Mouse (Mus musculus) cerebellum, adult 8-10 months (tissue): ENCODE measurements around the gene Hddc3.

Source experiments
- DNase-seq: peaks from one replicate; pipeline ENCODE4 v3.0.0; 2022

The Hddc3 gene

GRCm38 (mm10) chr7:80336932-80337331, 6.0 kb upstream of the Hddc3 start:
- no peak for DNase-seq

- DNase-seq: peak; percentile 59
These were observed 3.5 kb upstream of the Hddc3 start for GRCm38 (mm10) chr7:80339371-80339770.

- DNase-seq: peak; percentile 98
These were observed 2.9 kb upstream of the Hddc3 start for GRCm38 (mm10) chr7:80339793-80340628.

GRCm38 (mm10) chr7:80340793-80341192, 2.1 kb upstream of the Hddc3 start, which contains the start of gene Unc45a:
Gene Unc45a (minus strand): TSS chr7:80341005.
- DNase-seq: peak; percentile 66

GRCm38 (mm10) chr7:80341793-80342192, 1.1 kb upstream of the Hddc3 start:
- DNase-seq: peak; percentile 38

GRCm38 (mm10) chr7:80343270-80344018, 540 bp downstream of the Hddc3 start:
- DNase-seq: no peak

GRCm38 (mm10) chr7:80346173-80346572, 3.3 kb downstream of the Hddc3 start:
- DNase-seq: no peak

GRCm38 (mm10) chr7:80346830-80347229, 3.9 kb downstream of the Hddc3 start:
- DNase-seq: no peak

- DNase-seq: no peak
These were observed 5.0 kb downstream of the Hddc3 start for GRCm38 (mm10) chr7:80347670-80348586.

- no peak for DNase-seq
These were observed 7.9 kb downstream of the Hddc3 start for GRCm38 (mm10) chr7:80350808-80351207.

GRCm38 (mm10) chr7:80352920-80353319, 10.0 kb downstream of the Hddc3 start:
- no peak for DNase-seq

- DNase-seq: no peak
These were observed 13.4 kb downstream of the Hddc3 start for GRCm38 (mm10) chr7:80356351-80356750.

GRCm38 (mm10) chr7:80357156-80357555, 14.3 kb downstream of the Hddc3 start:
- DNase-seq: no peak

- DNase-seq: no peak
These were observed 15.1 kb downstream of the Hddc3 start for GRCm38 (mm10) chr7:80358039-80358438.

- DNase-seq: no peak
These were observed 17.5 kb downstream of the Hddc3 start for GRCm38 (mm10) chr7:80360435-80360834.

GRCm38 (mm10) chr7:80365759-80366158, 22.9 kb downstream of the Hddc3 start:
- DNase-seq: no peak

GRCm38 (mm10) chr7:80367232-80367631, 24.3 kb downstream of the Hddc3 start:
- no peak for DNase-seq

- no peak for DNase-seq
These were observed 25.1 kb downstream of the Hddc3 start for GRCm38 (mm10) chr7:80368009-80368408.

- no peak for DNase-seq
These were observed 25.9 kb downstream of the Hddc3 start for GRCm38 (mm10) chr7:80368635-80369421.

- DNase-seq: peak; percentile 51
These were observed 26.6 kb downstream of the Hddc3 start for GRCm38 (mm10) chr7:80369461-80369860.

- DNase-seq: no peak
These were observed 27.1 kb downstream of the Hddc3 start for GRCm38 (mm10) chr7:80369967-80370431.

GRCm38 (mm10) chr7:80370649-80371040, 27.7 kb downstream of the Hddc3 start:
- DNase-seq: peak; percentile 92
